Mouse (Mus musculus) frontal cortex, adult 2 months (tissue): ENCODE measurements at regions not wholly inside any gene's neighbourhood (a gene's known extent, or its start where the extent isn't known, plus 50 kb on each side); places are given as distances from the start of the nearest gene placed in this dataset.
A peak's percentile ranks its signal among the peaks of the same experiment; 100 is the strongest.

ENCODE experiments used
- DNase-seq, 2 experiments: peaks; one replicate each; pipeline ENCODE4 v3.0.0; 2022; ENCODE audit warnings: low spot score in 1 of 2; ENCODE audit errors: extremely low spot score in 1 of 2

DNA sequence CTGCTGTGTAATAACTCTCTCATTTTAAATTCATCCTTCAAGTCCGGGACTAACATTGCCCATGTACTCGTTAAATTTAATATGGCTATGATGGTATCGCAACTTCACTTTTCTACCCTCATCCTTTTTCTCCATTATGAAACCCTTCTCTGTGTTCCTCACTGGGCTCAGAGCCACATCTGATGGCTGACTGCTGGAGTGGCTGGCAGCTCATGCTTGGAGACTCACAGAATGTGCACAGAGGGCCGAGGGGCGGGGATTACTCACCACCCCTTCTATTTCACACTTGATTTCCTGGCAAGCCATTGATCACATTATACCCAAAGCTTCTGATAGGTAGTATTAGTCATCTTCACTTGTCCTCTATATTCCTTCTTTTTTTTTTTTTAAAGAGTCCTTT, 81.1 kb upstream of the Vwde start:
- DNase-seq, result peak in 1 of 2 experiments; percentile 33

DNA sequence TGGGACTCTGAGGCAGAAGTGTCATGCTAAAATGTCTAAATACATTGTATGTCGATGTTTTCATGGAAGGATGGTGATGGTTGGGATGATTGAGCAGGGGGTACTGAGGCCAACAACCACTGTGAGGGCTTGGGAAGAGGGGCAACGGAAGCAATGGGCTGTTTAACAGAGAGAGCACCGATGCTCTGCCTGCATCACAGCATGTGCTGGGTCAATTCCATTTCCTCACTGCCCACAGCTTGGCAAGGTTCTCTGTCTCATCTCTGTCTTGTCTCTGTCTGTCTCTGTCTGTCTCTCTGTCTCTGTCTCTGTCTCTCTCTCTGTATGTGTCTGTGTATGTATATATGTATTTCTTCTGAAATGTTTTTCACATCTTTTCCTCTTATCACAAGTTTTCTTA, 73.4 kb upstream of the Vwde start:
- DNase-seq, result no peak

DNA sequence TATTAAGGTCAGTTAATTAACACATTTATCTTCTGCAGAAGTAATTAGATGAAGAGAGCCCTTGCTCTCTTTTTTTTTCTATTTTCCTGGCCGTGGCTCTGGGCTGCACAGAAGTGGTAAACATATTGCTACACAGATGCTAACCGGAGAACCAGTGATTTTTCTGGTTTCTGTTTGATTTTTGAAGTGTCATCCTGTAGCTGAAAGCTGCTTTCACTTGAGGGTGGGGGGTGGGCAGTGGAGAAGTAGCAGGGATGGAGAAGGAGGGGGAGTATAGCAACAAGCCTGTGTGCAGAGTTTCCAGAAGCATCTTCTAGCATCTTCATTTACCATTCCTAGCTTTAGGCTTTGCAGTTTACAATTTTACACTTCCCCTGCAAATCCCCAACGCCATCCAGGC, 72.3 kb upstream of the Vwde start:
- DNase-seq, result peak in 1 of 2 experiments; percentile 51

DNA sequence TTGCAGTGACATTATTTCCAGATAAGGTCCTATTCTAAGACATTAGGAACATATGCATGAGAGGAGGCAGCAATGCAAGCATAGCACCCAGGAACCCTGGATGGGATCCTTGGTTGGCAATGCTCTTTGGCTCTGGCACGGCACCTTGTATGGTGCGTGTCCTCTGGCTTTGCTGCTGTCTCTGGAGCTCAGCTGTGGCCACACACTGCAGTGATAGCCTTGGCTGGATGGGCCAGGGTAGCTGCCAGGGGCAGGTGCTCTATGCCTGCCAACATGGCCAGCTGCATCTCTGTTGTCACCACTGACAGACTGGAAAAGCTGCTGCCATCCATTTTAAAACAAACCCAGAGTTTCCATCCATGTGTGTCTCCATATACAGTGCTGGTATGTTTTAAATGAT, 71.3 kb upstream of the Vwde start:
- DNase-seq, result no peak

DNA sequence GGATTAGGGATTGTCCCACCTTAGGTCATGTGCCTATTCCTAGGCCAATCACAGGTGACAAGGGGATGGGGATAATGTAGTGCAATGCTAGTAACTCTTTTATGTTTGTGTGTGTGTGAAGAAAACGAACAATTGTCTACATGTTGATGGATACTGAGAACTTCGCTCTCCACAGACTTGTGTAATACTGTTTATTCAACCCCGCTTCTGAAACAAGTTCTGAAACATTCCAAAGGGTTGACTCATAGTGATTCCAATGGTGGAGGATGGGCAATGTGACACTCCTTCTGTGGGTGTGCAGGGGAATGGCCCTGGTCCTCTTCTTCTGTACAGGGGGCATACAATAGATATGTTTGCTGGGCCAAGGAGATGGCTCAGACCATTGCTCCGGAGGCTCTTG, 69.6 kb upstream of the Vwde start:
- no peak for DNase-seq

DNA sequence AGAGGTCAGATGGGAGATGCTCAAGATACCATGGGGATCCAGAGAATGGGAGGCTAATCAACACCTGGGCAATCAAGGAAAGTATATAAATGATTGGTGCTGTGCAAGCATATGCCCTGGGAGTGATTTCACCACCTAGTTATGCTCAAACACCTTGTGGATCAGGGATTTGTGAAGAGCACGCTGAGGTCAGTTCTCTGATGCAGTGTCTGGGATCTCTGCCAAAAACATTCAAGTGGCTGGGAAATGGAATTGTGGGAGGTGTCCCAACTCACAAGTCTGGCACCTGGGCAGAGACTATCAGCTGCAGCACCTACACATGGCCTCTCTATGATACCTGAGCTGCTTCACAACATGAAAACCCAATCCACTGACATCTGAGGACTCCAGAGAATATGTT, 63.7 kb upstream of the Vwde start:
- no peak for DNase-seq

DNA sequence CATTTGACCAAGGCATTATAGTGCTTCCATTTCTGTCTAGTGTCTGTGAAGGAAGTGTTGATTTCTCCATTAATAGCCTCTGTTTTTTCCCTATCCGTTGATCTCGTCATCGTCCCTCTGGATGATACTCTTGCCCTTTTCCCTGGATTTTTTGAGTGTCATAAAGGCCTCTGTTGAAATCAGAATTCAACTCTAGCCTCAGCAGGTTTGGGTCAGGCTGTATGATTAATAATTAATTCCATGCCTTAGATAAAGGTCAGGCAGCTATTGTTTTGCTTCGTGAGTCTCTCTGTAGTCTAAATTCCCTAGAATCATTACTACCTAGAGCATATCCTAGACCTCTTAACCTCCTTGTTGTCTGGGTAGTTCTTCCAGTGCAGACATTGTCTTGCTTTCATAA, 63.0 kb upstream of the Vwde start:
- DNase-seq, result no peak

DNA sequence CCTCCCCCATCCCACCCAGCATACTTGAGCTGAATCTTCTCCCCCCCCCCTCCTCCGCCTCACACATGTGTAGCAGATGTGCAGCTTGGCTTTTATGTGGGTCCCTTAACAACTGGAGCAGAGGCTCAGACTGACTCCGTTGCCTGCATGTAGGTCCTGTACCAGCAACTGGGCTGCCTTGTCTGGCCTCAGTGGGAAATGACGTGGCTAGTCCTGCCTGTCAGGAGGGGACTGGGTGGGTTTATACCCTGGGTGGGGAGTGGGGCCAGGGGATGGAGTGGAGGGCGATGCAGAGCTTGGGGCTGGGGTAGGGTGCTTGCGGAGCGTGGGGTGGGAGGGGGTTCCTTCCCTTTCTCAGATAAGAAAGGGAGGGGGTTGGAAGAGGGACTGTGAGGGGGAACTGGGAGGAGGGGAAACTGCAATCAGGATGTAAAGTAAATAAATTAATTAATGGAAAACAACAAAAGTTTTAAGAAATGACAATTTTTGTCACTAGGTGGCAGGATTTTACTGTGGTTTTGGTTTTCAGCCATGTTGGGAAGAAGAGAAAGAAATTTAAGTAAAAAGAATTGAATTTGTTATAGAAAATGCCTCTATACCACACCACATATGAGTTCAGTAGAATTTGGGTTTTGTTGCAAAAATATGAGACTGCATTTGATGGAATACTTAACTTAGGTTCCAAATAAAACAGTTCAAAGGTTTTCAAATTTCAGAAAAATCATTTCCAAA, 61.9 kb upstream of the Vwde start:
- peak in 1 of 2 experiments; percentile 59 for DNase-seq

DNA sequence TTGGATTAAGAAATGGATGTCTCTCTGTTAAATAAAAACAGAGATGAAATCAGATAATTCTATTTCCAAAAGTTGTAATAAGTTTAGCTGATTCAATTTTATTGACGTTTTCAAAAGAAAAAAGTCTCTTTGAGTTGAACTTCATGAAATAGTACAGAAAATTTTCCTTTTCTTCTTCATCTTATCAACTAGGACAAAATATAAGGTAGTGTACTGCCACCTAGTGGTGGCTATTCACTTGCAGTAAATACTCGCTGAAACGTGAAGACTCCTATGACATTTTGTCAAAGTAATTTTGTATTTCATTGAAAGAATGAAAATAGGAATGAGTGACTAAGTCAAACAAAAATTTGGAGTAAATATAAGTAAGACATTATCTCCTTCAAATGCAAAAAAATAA, 56.1 kb upstream of the Vwde start:
- peak in 1 of 2 experiments; percentile 78 for DNase-seq
